Mouse (Mus musculus) heart, embryonic 11.5 days (tissue): ENCODE data around the gene Zfpm1. TPM values are rescaled to one million over a fixed set of nuclear protein-coding genes. Genes with fewer than 3 reads are reported as not detected.

Experiments
- ATAC-seq: fragments of 200-750 bp; cut with Nextera tagmentation; replicated peaks from 2 replicates; pipeline ENCODE4 v1.8.0; 2017; ENCODE audit warnings: moderate library complexity; ENCODE audit not compliant: insufficient number of reproducible peaks, low FRiP score, low TSS enrichment
- H3K27ac ChIP-seq: fragments of 300-500 bp; sonication (generic); 2 replicates; pipeline ENCODE4 v1.5.1; 2014; ENCODE audit warnings: mild to moderate bottlenecking, low read depth, low read length
- H3K27me3 ChIP-seq: fragments of 300-500 bp; sonication (generic); 2 replicates; pipeline ENCODE4 v1.6.1; 2014; ENCODE audit warnings: mild to moderate bottlenecking, low read length, mixed read lengths; ENCODE audit not compliant: control insufficient read depth, insufficient read depth
- H3K36me3 ChIP-seq: fragments of 300-500 bp; sonication (generic); 2 replicates; pipeline ENCODE4 v1.6.1; 2014; ENCODE audit warnings: mild to moderate bottlenecking, low read length, moderate library complexity, mixed read lengths; ENCODE audit not compliant: control insufficient read depth, insufficient read depth
- H3K4me1 ChIP-seq: fragments of 300-500 bp; sonication (generic); 2 replicates; pipeline ENCODE4 v1.6.1; 2014; ENCODE audit warnings: low read length; ENCODE audit not compliant: control insufficient read depth, insufficient read depth
- H3K4me2 ChIP-seq: fragments of 300-500 bp; sonication (generic); 2 replicates; pipeline ENCODE4 v1.6.1; 2014; ENCODE audit warnings: mild to moderate bottlenecking, moderate library complexity
- H3K4me3 ChIP-seq: fragments of 300-500 bp; sonication (generic); 2 replicates; pipeline ENCODE4 v1.5.1; 2014; ENCODE audit warnings: low read depth, low read length
- H3K9ac ChIP-seq: fragments of 300-500 bp; sonication (generic); 2 replicates; pipeline ENCODE4 v1.6.1; 2014; ENCODE audit warnings: mild to moderate bottlenecking, low read depth, low read length, moderate library complexity
- H3K9me3 ChIP-seq: fragments of 300-500 bp; sonication (generic); replicated peaks from 2 replicates; pipeline ENCODE4 v1.6.1; 2016; ENCODE audit warnings: low read length; ENCODE audit not compliant: control insufficient read depth
- WGBS: fragments of 180-500 bp; shearing (Covaris S2); extraction: QIAGEN DNeasy Blood & Tissue Kit; methylation state at CpG from one replicate; pipeline ENCODE4 v1.1.7; 2014; ENCODE audit not compliant: insufficient replicate concordance; 5-methylcytosine and 5-hydroxymethylcytosine counted together
- polyA plus RNA-seq: library from polyadenylated mRNA; unstranded; fragments of >200 nt; fragmentation: Nextera tagmentation; extraction: Ambion mirVana; gene quantifications from 2 replicates; pipeline ENCODE4 v1.2.1, GENCODE M21; 2014

Zfpm1 gene
- polyA plus RNA-seq, 1 experiment from 2014 or later = 7.9 TPM

- ATAC-seq = no peak
- Histone ChIP-seq H3K9ac (no peak overlapping the region), H3K9me3 (no peaks in the 10 kb centered on the region), H3K4me2 (no peak overlapping the region), H3K27ac (no peak overlapping the region), H3K4me3 (no peak overlapping the region), H3K27me3 (peaks cover 35% of the 10 kb centered on the region), H3K4me1 (peaks cover 5% of the 10 kb centered on the region), H3K36me3 (no peaks in the 10 kb centered on the region)
- 68% methylated on average over 13 of the region's 13 CpGs for WGBS
Measured at GRCm38 (mm10) chr8:122266867-122267266, 15.1 kb upstream of the Zfpm1 start.

DNA sequence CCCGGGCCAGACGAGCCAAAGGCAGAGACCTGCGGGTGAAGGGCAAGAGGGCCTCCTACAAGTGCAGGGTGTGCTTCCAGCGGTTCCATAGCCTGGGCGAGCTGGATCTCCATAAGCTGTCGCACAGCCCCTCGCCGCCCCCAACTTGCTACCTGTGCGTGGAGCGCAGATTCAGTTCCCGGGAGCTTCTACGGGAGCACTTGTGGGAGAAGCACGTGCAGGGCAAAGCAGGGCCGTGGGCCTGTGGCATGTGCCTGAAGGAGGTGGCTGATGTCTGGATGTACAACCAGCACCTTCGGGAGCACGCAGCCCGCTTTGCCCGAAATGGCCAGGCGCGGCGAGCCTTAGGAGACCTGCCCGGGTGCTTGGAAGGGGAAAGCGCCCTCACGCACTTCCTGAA is 13.1 kb upstream of the Zfpm1 start:
- 46% methylated on average over 24 of the region's 24 CpGs for WGBS
- no peak overlapping the region for H3K27ac ChIP-seq
- no peak for ATAC-seq

GRCm38 (mm10) chr8:122269404-122269803 is 12.5 kb upstream of the Zfpm1 start:
- Histone ChIP-seq H3K27me3 (peaks cover 21% of the 10 kb centered on the region; the same call in 1 of the 2 replicates), H3K9me3 (no peaks in the 10 kb centered on the region), H3K27ac (no peak overlapping the region), H3K9ac (peak overlapping the region; percentile 70), H3K4me3 (peak overlapping the region; percentile 49), H3K36me3 (no peaks in the 10 kb centered on the region), H3K4me2 (peak overlapping the region; percentile 82), H3K4me1 (peaks cover 19% of the 10 kb centered on the region)
- WGBS = 6% methylated on average over 21 of the region's 21 CpGs
- ATAC-seq = peak; percentile 27; the same call in 1 of the 2 replicates

More for the DNA sequence above, 13.1 kb upstream of the Zfpm1 start:
- Histone ChIP-seq H3K9ac (peak overlapping the region; percentile 70), H3K4me1 (peaks cover 14% of the 10 kb centered on the region), H3K9me3 (no peaks in the 10 kb centered on the region), H3K4me3 (peak overlapping the region; percentile 49), H3K27me3 (peaks cover 22% of the 10 kb centered on the region; the same call in 1 of the 2 replicates), H3K36me3 (no peaks in the 10 kb centered on the region), H3K4me2 (peak overlapping the region; percentile 82)

DNA sequence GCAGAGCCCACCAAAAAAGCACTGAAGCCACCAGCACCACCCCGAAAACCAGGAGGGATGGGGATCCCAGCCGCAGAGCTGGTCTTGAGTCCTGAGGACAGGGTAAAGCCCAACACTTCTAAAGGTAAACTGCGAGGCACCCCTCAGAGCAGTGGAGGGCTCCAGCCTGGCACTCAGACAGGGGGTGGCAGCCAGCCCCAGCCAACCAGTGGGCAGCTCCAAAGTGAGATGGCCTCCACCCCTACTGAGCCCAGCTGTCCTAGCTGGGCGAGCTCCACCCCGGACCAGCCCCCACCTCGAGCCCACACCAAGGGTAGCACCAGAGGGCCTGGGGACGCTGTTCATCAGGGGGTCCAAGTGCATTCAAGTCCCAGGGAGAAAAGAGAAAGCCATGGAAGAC is 11.4 kb upstream of the Zfpm1 start:
- Histone ChIP-seq H3K36me3 (no peaks in the 10 kb centered on the region), H3K9ac (no peak overlapping the region), H3K4me3 (no peak overlapping the region), H3K4me2 (no peak overlapping the region), H3K4me1 (peaks cover 31% of the 10 kb centered on the region), H3K27ac (no peak overlapping the region), H3K9me3 (no peaks in the 10 kb centered on the region), H3K27me3 (peaks cover 18% of the 10 kb centered on the region; the same call in 1 of the 2 replicates)
- 72% methylated on average over 7 of the region's 7 CpGs for WGBS
- no peak for ATAC-seq

DNA sequence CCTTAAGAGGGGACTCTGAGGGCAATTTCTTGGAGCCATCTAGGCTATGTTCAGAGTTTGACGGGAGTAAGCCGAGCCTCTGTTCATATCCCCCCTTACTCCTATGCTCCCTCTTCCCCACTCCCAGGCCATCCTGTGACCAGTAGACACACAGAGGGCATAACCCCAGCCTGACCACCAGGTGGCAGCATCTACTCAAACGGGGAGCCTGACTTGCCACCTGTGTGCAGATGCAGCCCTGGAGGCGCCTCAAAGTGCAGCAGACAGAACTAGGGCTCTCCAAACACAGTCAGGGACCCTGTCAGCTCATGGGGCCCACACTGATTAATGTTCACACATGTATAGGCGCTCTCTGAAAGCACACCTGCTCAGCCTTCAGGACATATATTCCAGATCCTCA is 8.8 kb upstream of the Zfpm1 start:
- Histone ChIP-seq H3K9ac (no peak overlapping the region), H3K4me2 (no peak overlapping the region; the same call in 1 of the 2 replicates), H3K9me3 (no peaks in the 10 kb centered on the region), H3K4me1 (peaks cover 31% of the 10 kb centered on the region), H3K27me3 (peaks cover 15% of the 10 kb centered on the region; the same call in 1 of the 2 replicates), H3K4me3 (no peak overlapping the region), H3K36me3 (no peaks in the 10 kb centered on the region), H3K27ac (no peak overlapping the region)
- peak; percentile 63 for ATAC-seq
- 4% methylated on average over 5 of the region's 5 CpGs for WGBS

GRCm38 (mm10) chr8:122273826-122274225 is 8.1 kb upstream of the Zfpm1 start:
- Histone ChIP-seq H3K27me3 (peaks cover 19% of the 10 kb centered on the region; the same call in 1 of the 2 replicates), H3K4me3 (no peak overlapping the region)
- WGBS = 34% methylated on average over 7 of the region's 7 CpGs

GRCm38 (mm10) chr8:122274651-122275391 is 7.1 kb upstream of the Zfpm1 start:
- peaks cover 26% of the 10 kb centered on the region for H3K4me1 ChIP-seq
- H3K9me3 ChIP-seq = no peaks in the 10 kb centered on the region
- no peak for ATAC-seq
- WGBS = 68% methylated on average over 11 of the region's 11 CpGs
- no peaks in the 10 kb centered on the region for H3K36me3 ChIP-seq
- H3K27me3 ChIP-seq = peaks cover 14% of the 10 kb centered on the region; the same call in 1 of the 2 replicates
- no peak overlapping the region for H3K4me3 ChIP-seq
- no peak overlapping the region for H3K4me2 ChIP-seq
- no peak overlapping the region for H3K9ac ChIP-seq
- no peak overlapping the region for H3K27ac ChIP-seq

More at GRCm38 (mm10) chr8:122273826-122274225, 8.1 kb upstream of the Zfpm1 start:
- Histone ChIP-seq H3K36me3 (no peaks in the 10 kb centered on the region), H3K9ac (no peak overlapping the region), H3K27ac (peak overlapping the region; percentile 24; the same call in 1 of the 2 replicates), H3K4me1 (peaks cover 29% of the 10 kb centered on the region), H3K9me3 (no peaks in the 10 kb centered on the region), H3K4me2 (no peak overlapping the region)
- 0 out of 2 replicates have a peak, but pooled peaks have one; percentile 12 for ATAC-seq

- H3K27ac ChIP-seq = no peak overlapping the region
- no peak overlapping the region for H3K4me2 ChIP-seq
- peaks cover 35% of the 10 kb centered on the region for H3K4me1 ChIP-seq
- no peak for ATAC-seq
- no peaks in the 10 kb centered on the region for H3K36me3 ChIP-seq
- 89% methylated on average over 5 of the region's 5 CpGs for WGBS
- no peak overlapping the region for H3K4me3 ChIP-seq
- no peak overlapping the region for H3K9ac ChIP-seq
- H3K9me3 ChIP-seq = no peaks in the 10 kb centered on the region
- peaks cover 7% of the 10 kb centered on the region; the same call in 1 of the 2 replicates for H3K27me3 ChIP-seq
Measured at GRCm38 (mm10) chr8:122276308-122276707, 5.6 kb upstream of the Zfpm1 start.
